Mouse (Mus musculus) megakaryocyte, embryonic 14.5 days (primary cell): ENCODE measurements at regions not wholly inside any gene's neighbourhood (a gene's known extent, or its start where the extent isn't known, plus 50 kb on each side); places are given as distances from the start of the nearest gene placed in this dataset.

Experiments
- H3K27me3 ChIP-seq: replicated peaks from 2 replicates; pipeline ENCODE3; 2012; ENCODE audit warnings: inconsistent platforms
- H3K36me3 ChIP-seq: replicated peaks from 2 replicates; pipeline ENCODE3; 2012; ENCODE audit warnings: low read length, inconsistent platforms, mixed read lengths
- H3K4me1 ChIP-seq: 2 replicates; pipeline ENCODE4 v1.6.1; 2012; ENCODE audit warnings: inconsistent platforms
- H3K4me3 ChIP-seq: replicated peaks from 2 replicates; pipeline ENCODE3; 2012; ENCODE audit warnings: moderate library complexity, mild to moderate bottlenecking, inconsistent platforms
- H3K9me3 ChIP-seq: 2 replicates; pipeline ENCODE4 v1.6.1; 2012; ENCODE audit warnings: inconsistent platforms
- FLI1 ChIP-seq: IDR thresholded peaks from 2 replicates; pipeline ENCODE4 v1.6.1; 2012; ENCODE audit warnings: low read length, inconsistent platforms, mixed read lengths
- GATA1 ChIP-seq: IDR thresholded peaks from 3 replicates; pipeline ENCODE4 v1.6.1; 2012; ENCODE audit warnings: mixed read lengths, low read length, inconsistent platforms, borderline replicate concordance

GRCm38 (mm10) chr5:106088478-106089185, 212.3 kb downstream of the Zfp326 start:
- TF ChIP-seq GATA1 (no peak), FLI1 (no peak)
- Histone ChIP-seq H3K4me3 (no peak overlapping the region), H3K27me3 (no peaks in the 10 kb centered on the region), H3K4me1 (no peaks in the 10 kb centered on the region), H3K36me3 (no peaks in the 10 kb centered on the region), H3K9me3 (peaks cover 8% of the 10 kb centered on the region)

DNA sequence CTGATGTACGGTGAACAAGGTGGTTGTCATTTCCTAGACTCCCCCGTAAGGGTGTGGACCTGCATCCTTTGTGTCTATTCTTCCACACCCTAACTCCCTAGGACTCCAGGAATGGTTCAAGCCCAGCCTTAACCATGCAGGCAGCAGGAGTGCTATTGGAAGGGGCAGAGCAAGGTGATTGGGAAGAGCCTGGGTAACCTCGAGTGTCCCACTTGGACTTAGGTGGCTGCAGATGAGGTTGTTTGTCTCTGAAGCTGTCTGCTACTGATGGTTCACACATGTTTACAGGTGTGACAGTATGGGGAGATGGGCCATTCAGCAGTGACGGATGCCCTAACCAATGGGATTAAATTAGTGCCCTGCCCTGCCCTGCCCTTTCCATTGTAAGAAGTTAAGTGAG, 207.4 kb downstream of the Zfp326 start:
- Histone ChIP-seq H3K4me3 (no peak overlapping the region), H3K4me1 (no peaks in the 10 kb centered on the region), H3K36me3 (no peaks in the 10 kb centered on the region), H3K27me3 (no peaks in the 10 kb centered on the region), H3K9me3 (peaks cover 5% of the 10 kb centered on the region)
- no peak for TF ChIP-seq FLI1
- no peak for TF ChIP-seq GATA1

GRCm38 (mm10) chr5:106082891-106083290, 206.5 kb downstream of the Zfp326 start:
- no peaks in the 10 kb centered on the region for H3K4me1 ChIP-seq
- H3K27me3 ChIP-seq: no peaks in the 10 kb centered on the region
- H3K36me3 ChIP-seq: no peaks in the 10 kb centered on the region
- TF ChIP-seq FLI1: no peak
- TF ChIP-seq GATA1: no peak
- H3K4me3 ChIP-seq: no peak overlapping the region
- no peaks in the 10 kb centered on the region for H3K9me3 ChIP-seq

- Histone ChIP-seq H3K4me1 (no peaks in the 10 kb centered on the region), H3K27me3 (no peaks in the 10 kb centered on the region), H3K4me3 (no peak overlapping the region), H3K9me3 (peaks cover 10% of the 10 kb centered on the region), H3K36me3 (no peaks in the 10 kb centered on the region)
- TF ChIP-seq GATA1 (no peak), FLI1 (no peak)
Observed at GRCm38 (mm10) chr5:106067124-106067551, 190.8 kb downstream of the Zfp326 start.

- Histone ChIP-seq H3K9me3 (peaks cover 10% of the 10 kb centered on the region), H3K36me3 (no peaks in the 10 kb centered on the region), H3K4me1 (no peaks in the 10 kb centered on the region), H3K4me3 (no peak overlapping the region), H3K27me3 (no peaks in the 10 kb centered on the region)
- no peak for TF ChIP-seq FLI1
- no peak for TF ChIP-seq GATA1
Observed at GRCm38 (mm10) chr5:106066706-106067105, 190.3 kb downstream of the Zfp326 start.

GRCm38 (mm10) chr5:106064366-106064765, 188.0 kb downstream of the Zfp326 start:
- no peaks in the 10 kb centered on the region for H3K4me1 ChIP-seq
- H3K27me3 ChIP-seq: no peaks in the 10 kb centered on the region
- H3K4me3 ChIP-seq: no peak overlapping the region
- peaks cover 10% of the 10 kb centered on the region for H3K9me3 ChIP-seq
- no peaks in the 10 kb centered on the region for H3K36me3 ChIP-seq
- TF ChIP-seq GATA1 (no peak), FLI1 (no peak)

DNA sequence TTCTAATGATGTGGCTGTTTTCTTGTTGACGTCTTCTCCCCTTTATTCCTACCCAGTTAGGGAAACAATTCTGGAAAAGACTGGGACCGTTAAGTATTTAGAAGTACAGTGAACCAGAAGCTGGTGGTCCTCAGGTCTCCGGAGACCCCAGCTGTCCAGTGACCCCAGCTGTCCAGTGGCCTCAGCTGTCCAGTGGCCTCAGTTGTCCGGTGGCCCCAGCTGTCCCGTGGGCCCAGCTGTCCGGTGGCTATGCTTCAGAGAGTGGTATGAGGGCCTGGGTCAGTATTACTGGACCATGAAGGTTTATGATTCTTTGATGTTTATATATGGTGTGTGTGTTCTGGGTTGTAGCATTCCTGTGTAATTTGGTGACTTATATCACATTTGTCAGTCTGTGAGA, 186.6 kb downstream of the Zfp326 start:
- Histone ChIP-seq H3K36me3 (no peaks in the 10 kb centered on the region), H3K4me3 (no peak overlapping the region), H3K27me3 (no peaks in the 10 kb centered on the region), H3K9me3 (peaks cover 10% of the 10 kb centered on the region), H3K4me1 (no peaks in the 10 kb centered on the region)
- TF ChIP-seq GATA1: no peak
- TF ChIP-seq FLI1: no peak

DNA sequence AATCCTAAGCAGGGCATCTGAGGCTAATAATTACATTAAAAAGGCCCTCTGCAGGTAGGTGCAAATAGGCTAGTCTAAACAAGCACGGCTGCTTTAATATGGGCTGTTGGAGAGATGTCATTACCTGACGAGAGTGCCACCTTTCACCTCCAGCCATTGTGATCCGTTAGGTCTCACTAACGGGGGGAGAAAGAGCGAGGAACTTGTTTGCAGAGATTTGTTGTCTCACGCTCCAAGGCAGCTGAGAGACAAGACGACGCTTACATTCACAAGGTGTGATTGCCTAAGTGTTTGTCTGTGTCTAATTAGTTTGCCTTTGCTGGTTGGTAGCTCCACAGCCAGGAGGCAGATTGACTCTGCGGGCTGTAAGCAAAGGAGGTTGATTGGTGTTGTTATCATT, 180.3 kb downstream of the Zfp326 start:
- no peak for TF ChIP-seq GATA1
- no peak for TF ChIP-seq FLI1
- Histone ChIP-seq H3K4me1 (no peaks in the 10 kb centered on the region), H3K36me3 (no peaks in the 10 kb centered on the region), H3K27me3 (no peaks in the 10 kb centered on the region), H3K4me3 (no peak overlapping the region), H3K9me3 (no peaks in the 10 kb centered on the region)

- no peak for TF ChIP-seq FLI1
- TF ChIP-seq GATA1: no peak
- Histone ChIP-seq H3K36me3 (no peaks in the 10 kb centered on the region), H3K4me1 (no peaks in the 10 kb centered on the region), H3K27me3 (no peaks in the 10 kb centered on the region), H3K4me3 (no peak overlapping the region), H3K9me3 (no peaks in the 10 kb centered on the region)
Observed at GRCm38 (mm10) chr5:106055221-106055620, 178.9 kb downstream of the Zfp326 start.

DNA sequence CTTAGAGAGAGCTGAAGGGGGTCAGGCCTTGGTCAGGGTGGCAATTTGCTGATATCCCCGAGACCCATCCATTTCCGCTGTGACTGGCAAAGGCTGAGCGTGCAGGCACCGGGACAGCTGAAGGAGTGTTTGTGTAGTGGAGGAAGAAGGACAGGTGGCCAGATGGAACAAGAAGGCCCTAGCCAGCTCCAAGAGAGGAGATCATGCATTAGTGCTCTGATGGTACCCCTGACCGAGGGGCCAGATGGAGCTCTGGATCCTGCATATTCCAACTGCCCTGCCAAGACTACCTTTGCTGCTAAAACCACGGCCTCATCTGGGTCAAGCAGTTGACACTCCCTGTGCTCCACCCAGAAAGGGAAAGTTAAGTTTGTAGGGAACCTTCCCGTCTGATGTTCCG, 174.7 kb downstream of the Zfp326 start:
- H3K4me1 ChIP-seq: no peaks in the 10 kb centered on the region
- H3K4me3 ChIP-seq: no peak overlapping the region
- H3K9me3 ChIP-seq: no peaks in the 10 kb centered on the region
- no peaks in the 10 kb centered on the region for H3K27me3 ChIP-seq
- H3K36me3 ChIP-seq: no peaks in the 10 kb centered on the region
- TF ChIP-seq FLI1: no peak
- TF ChIP-seq GATA1: no peak
